Mouse (Mus musculus) brain, embryonic 14.5 days (tissue): ENCODE measurements around the gene Twnk.

Experiments
- CTCF ChIP-seq: fragments of 200-500 bp; IDR thresholded peaks from 2 replicates; pipeline ENCODE4 v1.5.1; 2012; ENCODE audit warnings: inconsistent platforms, mild to moderate bottlenecking, moderate library complexity, borderline replicate concordance; ENCODE audit not compliant: insufficient read depth, insufficient read length; ENCODE audit errors: extremely low read depth
- POLR2A ChIP-seq: fragments of 200-500 bp; IDR thresholded peaks from 2 replicates; pipeline ENCODE4 v1.6.1; 2012; ENCODE audit warnings: mild to moderate bottlenecking, inconsistent platforms, borderline replicate concordance; ENCODE audit not compliant: poor library complexity, insufficient read depth, insufficient read length, severe bottlenecking; ENCODE audit errors: extremely low read depth

DNA sequence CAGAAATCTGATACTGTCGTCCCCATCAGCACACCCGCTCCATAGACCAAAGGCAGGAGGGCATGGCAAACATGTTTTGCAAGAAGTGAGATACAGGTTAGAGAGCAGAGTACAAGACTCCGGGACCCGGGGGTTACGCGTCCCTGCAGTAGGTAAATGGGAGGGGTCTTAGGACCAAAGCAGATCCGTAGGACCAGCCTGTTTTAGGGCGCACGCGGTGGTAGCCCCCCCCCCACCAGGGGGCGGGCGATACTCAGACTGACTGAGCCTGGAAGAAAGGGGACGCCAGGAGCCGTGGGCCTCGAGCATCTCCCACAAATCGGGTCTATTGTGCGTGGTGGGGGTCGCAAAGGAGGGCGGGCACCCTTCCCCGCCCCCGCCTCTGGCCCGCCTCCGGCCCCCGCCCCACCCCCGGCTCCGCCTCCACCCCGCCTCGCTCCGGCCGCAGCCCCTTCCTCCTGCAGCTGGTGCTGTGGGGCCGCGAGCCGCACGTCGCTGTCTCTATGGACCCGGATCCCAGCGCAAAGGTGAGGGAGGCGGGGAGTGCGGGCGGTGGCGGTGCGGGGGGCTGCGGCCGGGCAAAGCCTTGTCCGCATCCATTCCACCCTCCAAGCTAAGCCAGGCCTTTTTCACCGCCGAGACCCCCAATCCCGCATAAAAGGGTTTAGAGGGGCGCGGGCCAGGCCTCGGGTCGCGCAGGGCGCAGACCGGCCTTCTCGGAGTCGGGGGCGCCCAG lies 16.5 kb upstream of the Twnk start, which contains the start of gene Sema4g:
- TF ChIP-seq POLR2A (peak; percentile 43; the same call in 1 of the 2 replicates), CTCF (peak; percentile 44; the same call in 1 of the 2 replicates)
